Mouse (Mus musculus) intestine, embryonic 15.5 days (tissue): ENCODE measurements around the gene Gcsam. TPM values are rescaled to one million over a fixed set of nuclear protein-coding genes. Genes with fewer than 3 reads are reported as not detected.

ENCODE experiments used
- ATAC-seq: fragments of 200-750 bp; cut with Nextera tagmentation; 2 replicates; pipeline ENCODE4 v1.8.0; 2017; ENCODE audit warnings: moderate TSS enrichment, moderate library complexity
- H3K27ac ChIP-seq: fragments of 300-500 bp; sonication (generic); 2 replicates; pipeline ENCODE4 v1.5.1; 2015; ENCODE audit warnings: mild to moderate bottlenecking, inconsistent platforms
- H3K27me3 ChIP-seq: fragments of 300-500 bp; sonication (generic); replicated peaks from 2 replicates; pipeline ENCODE4 v1.6.1; 2015; ENCODE audit warnings: inconsistent platforms
- H3K36me3 ChIP-seq: fragments of 300-500 bp; sonication (generic); 2 replicates; pipeline ENCODE4 v1.6.1; 2015; ENCODE audit warnings: inconsistent platforms
- H3K4me1 ChIP-seq: fragments of 300-500 bp; sonication (generic); replicated peaks from 2 replicates; pipeline ENCODE4 v1.6.1; 2015; ENCODE audit warnings: inconsistent platforms
- H3K4me2 ChIP-seq: fragments of 300-500 bp; sonication (generic); replicated peaks from 2 replicates; pipeline ENCODE4 v1.6.1; 2015; ENCODE audit warnings: mild to moderate bottlenecking, inconsistent platforms
- H3K4me3 ChIP-seq: fragments of 300-500 bp; sonication (generic); replicated peaks from 2 replicates; pipeline ENCODE4 v1.5.1; 2015; ENCODE audit warnings: inconsistent platforms
- H3K9ac ChIP-seq: fragments of 300-500 bp; sonication (generic); 2 replicates; pipeline ENCODE4 v1.6.1; 2015; ENCODE audit warnings: inconsistent platforms
- H3K9me3 ChIP-seq: fragments of 300-500 bp; sonication (generic); 2 replicates; pipeline ENCODE4 v1.6.1; 2016; ENCODE audit warnings: inconsistent platforms
- WGBS: fragments of 180-500 bp; shearing (Covaris S2); methylation state at CpG from one replicate; pipeline ENCODE4 v1.1.7; 2015; 5-methylcytosine and 5-hydroxymethylcytosine counted together
- polyA plus RNA-seq: library from polyadenylated mRNA; unstranded; fragments of >200 nt; fragmentation: Nextera tagmentation; extraction: Ambion mirVana; gene quantifications from 2 replicates; pipeline ENCODE4 v1.2.1, GENCODE M21; 2015

The Gcsam gene
- polyA plus RNA-seq, 1 experiment from 2014 or later, result 0.10 TPM

GRCm38 (mm10) chr16:45624791-45625190, 14.6 kb downstream of the Gcsam start:
- H3K27ac ChIP-seq, result no peak overlapping the region
- no peaks in the 10 kb centered on the region; the same call in 1 of the 2 replicates for H3K4me1 ChIP-seq
- H3K4me2 ChIP-seq, result no peak overlapping the region
- H3K27me3 ChIP-seq, result no peaks in the 10 kb centered on the region
- H3K9me3 ChIP-seq, result no peaks in the 10 kb centered on the region
- ATAC-seq, result no peak
- no peaks in the 10 kb centered on the region for H3K36me3 ChIP-seq
- H3K4me3 ChIP-seq, result no peak overlapping the region
- 71% methylated on average over 2 of the region's 2 CpGs for WGBS
- no peak overlapping the region for H3K9ac ChIP-seq

- no peak overlapping the region for H3K4me3 ChIP-seq
- no peaks in the 10 kb centered on the region for H3K27me3 ChIP-seq
- no peaks in the 10 kb centered on the region for H3K36me3 ChIP-seq
- 81% methylated on average over 2 of the region's 2 CpGs for WGBS
- no peak overlapping the region for H3K27ac ChIP-seq
- ATAC-seq, result no peak
- H3K4me1 ChIP-seq, result no peaks in the 10 kb centered on the region; the same call in 1 of the 2 replicates
- H3K4me2 ChIP-seq, result no peak overlapping the region
- H3K9me3 ChIP-seq, result no peaks in the 10 kb centered on the region
- no peak overlapping the region for H3K9ac ChIP-seq
These were observed 15.2 kb downstream of the Gcsam start for GRCm38 (mm10) chr16:45625342-45625741.

- H3K4me2 ChIP-seq, result no peak overlapping the region
- H3K27ac ChIP-seq, result no peak overlapping the region
- ATAC-seq, result no peak
- H3K9ac ChIP-seq, result no peak overlapping the region
- H3K36me3 ChIP-seq, result no peaks in the 10 kb centered on the region
- no peaks in the 10 kb centered on the region for H3K9me3 ChIP-seq
- 85% methylated on average over 8 of the region's 8 CpGs for WGBS
- no peaks in the 10 kb centered on the region for H3K27me3 ChIP-seq
- no peak overlapping the region for H3K4me3 ChIP-seq
- no peaks in the 10 kb centered on the region; the same call in 1 of the 2 replicates for H3K4me1 ChIP-seq
These were observed 19.4 kb downstream of the Gcsam start for GRCm38 (mm10) chr16:45629497-45630105.

- H3K9ac ChIP-seq, result no peak overlapping the region
- H3K4me2 ChIP-seq, result no peak overlapping the region
- ATAC-seq, result peak; percentile 81
- WGBS, result 57% methylated on average over 5 of the region's 5 CpGs
- H3K4me1 ChIP-seq, result no peaks in the 10 kb centered on the region
- H3K36me3 ChIP-seq, result no peaks in the 10 kb centered on the region
- no peak overlapping the region for H3K4me3 ChIP-seq
- H3K27ac ChIP-seq, result no peak overlapping the region
- no peaks in the 10 kb centered on the region for H3K27me3 ChIP-seq
- H3K9me3 ChIP-seq, result no peaks in the 10 kb centered on the region
These were observed 20.3 kb downstream of the Gcsam start for GRCm38 (mm10) chr16:45630347-45630960.

- Histone ChIP-seq H3K27me3 (no peaks in the 10 kb centered on the region), H3K4me3 (no peak overlapping the region), H3K36me3 (no peaks in the 10 kb centered on the region), H3K4me1 (no peaks in the 10 kb centered on the region), H3K9ac (no peak overlapping the region), H3K27ac (no peak overlapping the region), H3K9me3 (no peaks in the 10 kb centered on the region), H3K4me2 (no peak overlapping the region)
- WGBS, result 67% methylated on average over 4 of the region's 4 CpGs
- ATAC-seq, result no peak
These were observed 22.2 kb downstream of the Gcsam start for GRCm38 (mm10) chr16:45632420-45632819.

- H3K27ac ChIP-seq, result no peak overlapping the region
- no peaks in the 10 kb centered on the region for H3K36me3 ChIP-seq
- H3K9me3 ChIP-seq, result no peaks in the 10 kb centered on the region
- no peak overlapping the region for H3K9ac ChIP-seq
- no peaks in the 10 kb centered on the region for H3K27me3 ChIP-seq
- no peak for ATAC-seq
- no peak overlapping the region for H3K4me2 ChIP-seq
- WGBS, result 82% methylated on average over 2 of the region's 2 CpGs
- no peak overlapping the region for H3K4me3 ChIP-seq
- no peaks in the 10 kb centered on the region for H3K4me1 ChIP-seq
These were observed 25.6 kb downstream of the Gcsam start for GRCm38 (mm10) chr16:45635826-45636225.

GRCm38 (mm10) chr16:45640070-45640762, 30.0 kb downstream of the Gcsam start:
- Histone ChIP-seq H3K27ac (no peak overlapping the region), H3K4me2 (no peak overlapping the region)
- WGBS, result 66% methylated on average over 10 of the region's 10 CpGs

GRCm38 (mm10) chr16:45641301-45641700, 31.1 kb downstream of the Gcsam start:
- Histone ChIP-seq H3K9ac (no peak overlapping the region), H3K4me3 (no peak overlapping the region), H3K9me3 (no peaks in the 10 kb centered on the region), H3K27ac (no peak overlapping the region), H3K36me3 (no peaks in the 10 kb centered on the region), H3K27me3 (no peaks in the 10 kb centered on the region), H3K4me2 (no peak overlapping the region), H3K4me1 (no peaks in the 10 kb centered on the region)
- no peak for ATAC-seq
- WGBS, result 57% methylated on average over 3 of the region's 3 CpGs

More at GRCm38 (mm10) chr16:45640070-45640762, 30.0 kb downstream of the Gcsam start:
- Histone ChIP-seq H3K9ac (no peak overlapping the region), H3K4me1 (no peaks in the 10 kb centered on the region), H3K27me3 (no peaks in the 10 kb centered on the region), H3K4me3 (no peak overlapping the region), H3K9me3 (no peaks in the 10 kb centered on the region), H3K36me3 (no peaks in the 10 kb centered on the region)
- no peak for ATAC-seq

- no peak overlapping the region for H3K4me2 ChIP-seq
- no peaks in the 10 kb centered on the region for H3K27me3 ChIP-seq
- H3K9ac ChIP-seq, result no peak overlapping the region
- WGBS, result 79% methylated on average over 3 of the region's 3 CpGs
- H3K27ac ChIP-seq, result no peak overlapping the region
- peak; percentile 28; the same call in 1 of the 2 replicates for ATAC-seq
- no peaks in the 10 kb centered on the region for H3K4me1 ChIP-seq
- H3K36me3 ChIP-seq, result no peaks in the 10 kb centered on the region
- H3K4me3 ChIP-seq, result no peak overlapping the region
- H3K9me3 ChIP-seq, result no peaks in the 10 kb centered on the region
These were observed 33.8 kb downstream of the Gcsam start for GRCm38 (mm10) chr16:45643944-45644343.

GRCm38 (mm10) chr16:45644380-45644779, 34.2 kb downstream of the Gcsam start:
- ATAC-seq, result peak; percentile 92
- 45% methylated on average over 6 of the region's 6 CpGs for WGBS
- Histone ChIP-seq H3K4me2 (no peak overlapping the region), H3K27ac (no peak overlapping the region), H3K9ac (no peak overlapping the region), H3K36me3 (no peaks in the 10 kb centered on the region), H3K9me3 (no peaks in the 10 kb centered on the region), H3K4me1 (no peaks in the 10 kb centered on the region), H3K27me3 (no peaks in the 10 kb centered on the region), H3K4me3 (no peak overlapping the region)

- WGBS, result 54% methylated on average over 2 of the region's 2 CpGs
- Histone ChIP-seq H3K27me3 (no peaks in the 10 kb centered on the region), H3K4me2 (no peak overlapping the region), H3K9me3 (no peaks in the 10 kb centered on the region), H3K4me1 (0 out of 2 replicates have a peak, but pooled peaks cover 2% of the 10 kb centered on the region), H3K9ac (no peak overlapping the region), H3K36me3 (no peaks in the 10 kb centered on the region), H3K27ac (no peak overlapping the region), H3K4me3 (no peak overlapping the region)
- no peak for ATAC-seq
These were observed 41.3 kb downstream of the Gcsam start for GRCm38 (mm10) chr16:45651497-45651896.

- H3K4me1 ChIP-seq, result 0 out of 2 replicates have a peak, but pooled peaks cover 2% of the 10 kb centered on the region
- 10% methylated on average over 17 of the region's 17 CpGs for WGBS
- peak overlapping the region; percentile 46 for H3K4me3 ChIP-seq
- H3K27me3 ChIP-seq, result no peaks in the 10 kb centered on the region
- H3K27ac ChIP-seq, result peak overlapping the region; percentile 86
- no peaks in the 10 kb centered on the region for H3K9me3 ChIP-seq
- H3K4me2 ChIP-seq, result peak overlapping the region; percentile 73
- no peaks in the 10 kb centered on the region for H3K36me3 ChIP-seq
- ATAC-seq, result peak; percentile 60
- peak overlapping the region; percentile 56 for H3K9ac ChIP-seq
These were observed 43.1 kb downstream of the Gcsam start for GRCm38 (mm10) chr16:45653009-45653933.
